Comparison of ENCODE assay signal across 18 mouse cellular contexts in genomic region chr3:103872663-103873098, GRCm38 (mm10). TPM values are rescaled to one million over a fixed set of nuclear protein-coding genes. Genes with fewer than 3 reads are reported as not detected.
DNase-seq lines count a peak whose midpoint lies in the region; ATAC-seq and TF ChIP-seq lines count a peak whose summit lies in the region.
"Had no signal": no experiment of that assay in that cellular context is flagged by ENCODE, and none has a peak within 500 bp of the region (broad histone marks: within the 10 kb centered on the region; RNA-seq: fewer than 3 reads in every experiment).

No protein-coding gene starts in this region.

- CTCF ChIA-PET in Patski (lab: Charles Lee): interaction anchor here (1.3 to 3.6 kb wide), 6 partner anchors 10 to 33 kb away, joined by 3 to 14 read pairs (median 4); no protein-coding TSS in a partner anchor

- 68% methylated on average over 3 of the region's 3 CpGs for WGBS in midbrain, embryonic 16.5 days
- 78% methylated on average over 3 of the region's 3 CpGs for WGBS in forebrain, embryonic 15.5 days

- H3K4me3 ChIP-seq in midbrain, embryonic 16.5 days (ENCODE audit: low read depth, low read length): no peak overlapping the region
- H3K4me3 ChIP-seq in forebrain, embryonic 15.5 days: no peak overlapping the region
- H3K4me3 ChIP-seq: limb, embryonic 10.5 days; liver, embryonic 15.5 days; neural tube, embryonic 15.5 days had no signal

- no peak for TF ChIP-seq CTCF in Patski (IDR thresholded peaks at IDR 0.05)

- peaks cover 2% of the 10 kb centered on the region; the same call in 1 of the 2 replicates for H3K36me3 ChIP-seq in splenic B cell, adult 2 months (ENCODE audit: control insufficient read depth, insufficient read depth, low read length, poor library complexity, severe bottlenecking)
- H3K36me3 ChIP-seq in midbrain, embryonic 16.5 days (ENCODE audit: control insufficient read depth, insufficient read depth, low read length): no peaks in the 10 kb centered on the region
- H3K36me3 ChIP-seq in forebrain, embryonic 15.5 days: no peaks in the 10 kb centered on the region
- H3K36me3 ChIP-seq: limb, embryonic 10.5 days; liver, embryonic 15.5 days; neural tube, embryonic 15.5 days had no signal

- peak; percentile 51 for ATAC-seq in Patski
- peak; percentile 48 for ATAC-seq in inflammation-experienced regulatory T-cells, adult 6 months
- ATAC-seq in midbrain, embryonic 16.5 days: no peak
- ATAC-seq in forebrain, embryonic 15.5 days (replicated peaks): no peak

- H3K4me1 ChIP-seq in midbrain, embryonic 16.5 days (ENCODE audit: control insufficient read depth, insufficient read depth, low read length): no peaks in the 10 kb centered on the region
- H3K4me1 ChIP-seq in forebrain, embryonic 15.5 days: no peaks in the 10 kb centered on the region
- H3K4me1 ChIP-seq: limb, embryonic 10.5 days; liver, embryonic 15.5 days; neural tube, embryonic 15.5 days had no signal

- no peak overlapping the region for H3K9ac ChIP-seq in midbrain, embryonic 16.5 days (ENCODE audit: low read depth, low read length)
- no peak overlapping the region for H3K9ac ChIP-seq in forebrain, embryonic 15.5 days (replicated peaks)
- H3K9ac ChIP-seq: hindbrain, embryonic 14.5 days; liver, embryonic 15.5 days; neural tube, embryonic 15.5 days had no signal

- DNase-seq in spleen, postnatal 36 days (ENCODE audit: low spot score in 2 of 2): peak; percentile 71 to 76
- no peak for DNase-seq in spleen, postnatal 4 days (ENCODE audit: low spot score in 2 of 2)
- no peak for DNase-seq in Patski (ENCODE audit: low read depth, low spot score)
- DNase-seq in splenic B cell, adult 2 months (ENCODE audit: low read depth, low spot score): peak; percentile 83
- DNase-seq in cerebellum, adult 11 months: no peak
- DNase-seq: adrenal gland, postnatal 14 days; cerebellum, postnatal 25 days; kidney, adult 11 months; kidney, postnatal 4 days; layer of hippocampus, postnatal 36 days had no signal

- in situ Hi-C loops in Patski (cut with MboI; ENCODE audit: low pct_unique_long_range_greater_than_20kb): no loop called here

- H3K4me2 ChIP-seq in midbrain, embryonic 16.5 days (ENCODE audit: low read length): no peak overlapping the region
- H3K4me2 ChIP-seq in forebrain, embryonic 15.5 days (replicated peaks): no peak overlapping the region
- H3K4me2 ChIP-seq: hindbrain, embryonic 14.5 days; liver, embryonic 15.5 days; neural tube, embryonic 15.5 days had no signal

- H3K27ac ChIP-seq in midbrain, embryonic 16.5 days (ENCODE audit: low read length): no peak overlapping the region
- no peak overlapping the region for H3K27ac ChIP-seq in forebrain, embryonic 15.5 days (replicated peaks)
- H3K27ac ChIP-seq: hindbrain, embryonic 14.5 days; limb, embryonic 10.5 days; liver, embryonic 15.5 days; neural tube, embryonic 15.5 days had no signal

- H3K9me3 ChIP-seq in midbrain, embryonic 16.5 days (replicated peaks; ENCODE audit: control insufficient read depth, low read length, poor library complexity, severe bottlenecking): no peaks in the 10 kb centered on the region
- no peaks in the 10 kb centered on the region for H3K9me3 ChIP-seq in forebrain, embryonic 15.5 days
- H3K9me3 ChIP-seq: limb, embryonic 10.5 days; liver, embryonic 15.5 days; neural tube, embryonic 15.5 days had no signal

- POLR2A ChIA-PET in Patski (lab: Charles Lee): no interaction called here

- H3K27me3 ChIP-seq in Patski: no peaks in the 10 kb centered on the region
- H3K27me3 ChIP-seq in splenic B cell, adult 2 months (ENCODE audit: control insufficient read depth, insufficient read depth, low read length, poor library complexity, severe bottlenecking): no peaks in the 10 kb centered on the region
- H3K27me3 ChIP-seq in midbrain, embryonic 16.5 days (ENCODE audit: control insufficient read depth, insufficient read depth, low read depth, low read length): no peaks in the 10 kb centered on the region
- H3K27me3 ChIP-seq in forebrain, embryonic 15.5 days: no peaks in the 10 kb centered on the region
- H3K27me3 ChIP-seq: liver, embryonic 15.5 days; neural tube, embryonic 15.5 days had no signal

RNA-seq across cellular contexts. Expression of gene Ptpn22, which starts 13.1 kb away (rescaled TPM):
- 1.7 TPM for polyA plus RNA-seq in Patski (2021)
- 100 to 1,000 TPM; 410 to 567 (median 415) TPM for polyA plus RNA-seq in inflammation-experienced regulatory T-cells, adult 6 months (2017; shearing (Covaris generic))
- 0.39 and 0.62 TPM in 2 replicates for polyA plus RNA-seq in midbrain, embryonic 16.5 days (2015; fragmentation: Nextera tagmentation; extraction: Ambion mirVana)
- polyA plus RNA-seq in forebrain, embryonic 15.5 days (2015; fragmentation: Nextera tagmentation; extraction: Ambion mirVana): 0.24 and 0.28 TPM in 2 replicates

RNA-seq across cellular contexts. Expression of gene Bcl2l15, which starts 40.3 kb away (rescaled TPM):
- polyA plus RNA-seq in Patski (2021): 0.35 TPM
- polyA plus RNA-seq in inflammation-experienced regulatory T-cells, adult 6 months (2017; shearing (Covaris generic)): 1 to 10 TPM in 2 of 3 experiments, under 1 TPM in 1; 0.93 to 9.9 (median 6.3) TPM
- polyA plus RNA-seq in midbrain, embryonic 16.5 days (2015; fragmentation: Nextera tagmentation; extraction: Ambion mirVana): 0.31 and 0.36 TPM in 2 replicates
- 0.11 TPM in 1 of 2 replicates, not detected in the other for polyA plus RNA-seq in forebrain, embryonic 15.5 days (2015; fragmentation: Nextera tagmentation; extraction: Ambion mirVana)
- polyA plus RNA-seq: embryonic facial prominence, embryonic 11.5 days had no signal

RNA-seq across cellular contexts. Expression of gene Rsbn1, which starts 41.2 kb away (rescaled TPM):
- 13.9 TPM for polyA plus RNA-seq in Patski (2021)
- polyA plus RNA-seq in inflammation-experienced regulatory T-cells, adult 6 months (2017; shearing (Covaris generic)): 10 to 100 TPM; 10.5 to 11.8 (median 11.2) TPM
- 22.3 and 22.8 TPM in 2 replicates for polyA plus RNA-seq in midbrain, embryonic 16.5 days (2015; fragmentation: Nextera tagmentation; extraction: Ambion mirVana)
- polyA plus RNA-seq in forebrain, embryonic 15.5 days (2015; fragmentation: Nextera tagmentation; extraction: Ambion mirVana): 25.6 and 27.0 TPM in 2 replicates

Comparison
In these comparisons a context has a peak if more than half of its experiments do, and no peak if none do; other contexts are left out.
1. DNase-seq: peak in spleen, postnatal 36 days (2 of 2) and splenic B cell, adult 2 months (single experiment); none in spleen, postnatal 4 days (0 of 2), Patski (single experiment) and cerebellum, adult 11 months (single experiment).
2. ATAC-seq: peak in Patski (single experiment) and inflammation-experienced regulatory T-cells, adult 6 months (single experiment); none in midbrain, embryonic 16.5 days (single experiment) and forebrain, embryonic 15.5 days (single experiment).
3. RNA of gene Ptpn22, which starts 13.1 kb away (polyA plus RNA-seq): 410 to 567 TPM in inflammation-experienced regulatory T-cells, adult 6 months; 1.7 TPM in Patski (single experiment), 0.39 to 0.62 TPM in midbrain, embryonic 16.5 days and 0.24 to 0.28 TPM in forebrain, embryonic 15.5 days; every median in the first group is over 100 times any median in the second.